In the genomic region with DNA sequence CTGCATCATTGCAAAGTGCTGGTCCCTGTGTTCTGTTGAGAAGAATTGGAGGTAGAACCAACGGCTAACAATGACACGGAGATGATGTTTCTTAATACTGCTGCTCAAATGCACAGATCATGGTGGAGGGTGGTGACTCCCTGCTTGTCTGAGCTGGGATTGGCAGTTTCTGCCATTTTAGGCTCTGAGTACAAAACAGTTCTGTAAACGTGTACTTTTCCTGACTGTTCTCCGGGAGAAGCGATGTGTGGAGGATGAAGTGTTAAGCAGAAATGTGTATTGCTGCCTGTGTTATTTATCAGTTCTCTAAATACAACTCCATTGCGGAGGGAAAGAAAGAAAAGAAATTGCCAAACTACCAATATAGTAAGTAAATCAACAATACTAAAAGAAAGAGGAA, we compare ENCODE assay signal across 32 mouse cellular contexts.
"Had no signal": no experiment of that assay in that cellular context is flagged by ENCODE, and none has a peak within 500 bp of the region (broad histone marks: within the 10 kb centered on the region; RNA-seq: fewer than 3 reads in every experiment).

No protein-coding gene starts in this region.

- ATAC-seq: liver, embryonic 12.5 days; liver, postnatal 0 days; lung, postnatal 0 days; midbrain, embryonic 13.5 days; midbrain, embryonic 15.5 days; midbrain, embryonic 16.5 days had no signal

- H3K27ac ChIP-seq: limb, embryonic 10.5 days; limb, embryonic 12.5 days; limb, embryonic 13.5 days; limb, embryonic 15.5 days; liver, embryonic 12.5 days; liver, embryonic 13.5 days; liver, embryonic 14.5 days; liver, embryonic 15.5 days; lung, embryonic 15.5 days; macrophage; midbrain, embryonic 10.5 days; midbrain, embryonic 12.5 days; midbrain, embryonic 13.5 days; midbrain, embryonic 15.5 days; neural tube, embryonic 12.5 days had no signal

- H3K9ac ChIP-seq: limb, embryonic 12.5 days; limb, embryonic 13.5 days; limb, embryonic 15.5 days; liver, embryonic 12.5 days; liver, embryonic 13.5 days; liver, embryonic 14.5 days; liver, embryonic 15.5 days; liver, postnatal 0 days; lung, embryonic 14.5 days; lung, embryonic 15.5 days; midbrain, embryonic 12.5 days; midbrain, embryonic 13.5 days; midbrain, embryonic 15.5 days; neural tube, embryonic 12.5 days had no signal

- H3K9me3 ChIP-seq: limb, embryonic 10.5 days; limb, embryonic 15.5 days; liver, embryonic 12.5 days; liver, embryonic 15.5 days; lung, embryonic 15.5 days; midbrain, embryonic 10.5 days; midbrain, embryonic 12.5 days; midbrain, embryonic 13.5 days; midbrain, embryonic 15.5 days; neural tube, embryonic 12.5 days had no signal

- H3K4me1 ChIP-seq: limb, embryonic 10.5 days; limb, embryonic 12.5 days; limb, embryonic 13.5 days; limb, embryonic 15.5 days; liver, embryonic 12.5 days; liver, embryonic 13.5 days; liver, embryonic 15.5 days; lung, embryonic 15.5 days; megakaryocyte, embryonic 14.5 days; midbrain, embryonic 10.5 days; midbrain, embryonic 12.5 days; midbrain, embryonic 13.5 days; midbrain, embryonic 15.5 days; neural tube, embryonic 12.5 days had no signal

- H3K4me2 ChIP-seq: limb, embryonic 12.5 days; limb, embryonic 13.5 days; limb, embryonic 15.5 days; liver, embryonic 11.5 days; liver, embryonic 12.5 days; liver, embryonic 13.5 days; liver, embryonic 15.5 days; lung, embryonic 14.5 days; lung, embryonic 15.5 days; midbrain, embryonic 11.5 days; midbrain, embryonic 12.5 days; midbrain, embryonic 13.5 days; midbrain, embryonic 15.5 days; neural tube, embryonic 12.5 days had no signal

- H3K36me3 ChIP-seq: limb, embryonic 10.5 days; limb, embryonic 12.5 days; limb, embryonic 13.5 days; limb, embryonic 15.5 days; liver, embryonic 12.5 days; liver, embryonic 13.5 days; liver, embryonic 15.5 days; lung, embryonic 15.5 days; midbrain, embryonic 10.5 days; midbrain, embryonic 12.5 days; midbrain, embryonic 13.5 days; midbrain, embryonic 15.5 days; neural tube, embryonic 12.5 days had no signal

- H3K4me3 ChIP-seq: limb, embryonic 10.5 days; limb, embryonic 12.5 days; limb, embryonic 13.5 days; limb, embryonic 15.5 days; liver, embryonic 12.5 days; liver, embryonic 13.5 days; liver, embryonic 15.5 days; lung, embryonic 15.5 days; megakaryocyte, embryonic 14.5 days; midbrain, embryonic 10.5 days; midbrain, embryonic 12.5 days; midbrain, embryonic 13.5 days; midbrain, embryonic 15.5 days; myocyte; neural tube, embryonic 12.5 days had no signal

- H3K27me3 ChIP-seq: limb, embryonic 12.5 days; limb, embryonic 13.5 days; limb, embryonic 15.5 days; liver, embryonic 12.5 days; liver, embryonic 13.5 days; liver, embryonic 15.5 days; lung, embryonic 15.5 days; megakaryocyte, embryonic 14.5 days; midbrain, embryonic 12.5 days; midbrain, embryonic 13.5 days; midbrain, embryonic 15.5 days; neural tube, embryonic 12.5 days had no signal

- DNase-seq: left cerebral cortex, postnatal 4 days; liver; liver, embryonic 13.5 days; liver, postnatal 0 days; lung, adult 18-20 months; lung, adult 2 months; lung, embryonic 14.5 days; lung, postnatal 10 days; lung, postnatal 14 days; lung, postnatal 36 days; lung, postnatal 4 days; midbrain, embryonic 14.5 days had no signal
